Mouse (Mus musculus) thymus, adult 18-20 months (tissue): ENCODE data around the gene Gm17651.

ENCODE experiments used
- DNase-seq, 2 experiments: peaks; one replicate each; pipeline ENCODE4 v3.0.0; 2022; ENCODE audit warnings: mixed read lengths in 2 of 2

The Gm17651 gene

DNA sequence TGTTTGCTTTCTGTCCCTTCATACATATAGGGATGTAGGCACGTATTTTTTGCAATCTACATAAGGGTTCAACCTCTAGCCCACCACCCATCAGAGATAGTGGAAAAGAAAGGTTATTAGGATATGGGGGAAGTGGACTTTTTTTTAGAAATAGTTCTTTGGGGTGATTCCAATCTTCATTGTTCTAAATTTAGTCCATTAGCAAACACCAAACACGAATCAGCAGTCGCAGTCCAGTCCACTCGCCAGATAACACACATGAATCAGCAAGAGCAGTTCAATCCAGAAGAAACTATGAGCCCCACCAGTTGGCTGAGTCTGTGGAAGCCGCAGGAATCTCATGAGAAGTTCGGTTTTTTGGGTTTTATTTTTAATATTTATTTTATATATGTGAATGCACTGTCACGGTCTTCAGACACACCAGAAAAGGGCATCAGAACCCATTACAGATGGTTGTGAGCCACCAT is at the start of gene Gm17651:
Gm17651 (minus strand) TSS at position 51 of the 467 bp plus-strand sequence.
- no peak for DNase-seq

DNA sequence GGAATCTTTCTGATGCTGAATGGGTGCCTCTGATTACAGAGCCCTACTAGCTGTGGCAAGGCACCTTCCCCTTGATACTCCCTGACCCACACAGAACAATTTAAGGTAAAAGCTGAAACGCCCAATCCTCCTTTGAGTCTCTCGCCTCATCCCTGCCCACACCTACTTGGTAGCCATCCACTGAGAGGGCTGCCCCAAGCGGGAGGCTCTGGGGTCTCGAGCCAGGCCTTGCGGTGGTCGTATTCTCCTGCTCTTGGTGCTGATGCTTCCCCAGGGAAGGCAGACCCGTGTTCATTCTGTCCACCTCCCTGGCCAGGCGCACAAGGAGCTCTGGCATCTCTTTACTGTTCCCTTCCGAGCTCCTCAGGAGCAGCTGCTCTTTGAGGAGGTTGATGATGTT is 44.6 kb upstream of the Gm17651 start:
- no peak for DNase-seq

DNA sequence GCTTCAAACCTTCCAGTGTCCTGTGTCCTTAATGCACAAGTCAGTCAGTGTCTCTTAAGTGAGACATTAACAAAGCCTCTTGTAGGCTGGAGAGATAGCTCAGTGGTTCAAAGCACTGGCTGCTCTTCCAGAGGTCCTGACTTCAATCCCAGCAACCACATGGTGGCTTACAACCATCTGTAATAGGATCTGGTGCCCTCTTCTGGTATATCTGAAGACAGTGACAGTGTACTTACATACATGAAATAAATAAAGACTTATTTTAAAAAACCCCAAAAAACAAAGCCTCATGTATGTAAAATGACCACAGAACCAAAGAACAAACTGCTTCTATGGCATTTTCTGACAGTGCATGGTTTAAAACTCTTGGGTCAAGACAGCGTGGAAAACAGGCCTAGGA is 41.4 kb upstream of the Gm17651 start:
- no peak for DNase-seq

DNA sequence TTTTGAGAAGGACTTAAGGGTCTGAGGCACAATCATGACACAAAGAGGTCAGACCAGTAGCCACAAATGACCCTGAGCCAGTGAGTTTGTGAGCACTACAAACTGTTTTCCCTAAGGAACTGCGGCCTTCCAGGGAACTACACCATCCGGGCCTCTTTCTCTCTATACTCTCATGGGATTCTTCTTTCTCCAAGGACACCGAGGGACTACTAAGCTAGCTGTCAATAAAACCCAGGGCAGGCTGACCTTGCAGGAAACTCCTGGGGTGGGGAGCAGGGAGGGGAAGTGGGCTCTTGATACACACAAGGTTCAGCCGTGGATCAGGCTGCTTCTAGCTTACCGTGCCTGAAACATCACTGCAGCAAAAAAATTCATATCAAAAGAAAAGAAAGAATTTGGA is 36.4 kb upstream of the Gm17651 start:
- DNase-seq = no peak

DNA sequence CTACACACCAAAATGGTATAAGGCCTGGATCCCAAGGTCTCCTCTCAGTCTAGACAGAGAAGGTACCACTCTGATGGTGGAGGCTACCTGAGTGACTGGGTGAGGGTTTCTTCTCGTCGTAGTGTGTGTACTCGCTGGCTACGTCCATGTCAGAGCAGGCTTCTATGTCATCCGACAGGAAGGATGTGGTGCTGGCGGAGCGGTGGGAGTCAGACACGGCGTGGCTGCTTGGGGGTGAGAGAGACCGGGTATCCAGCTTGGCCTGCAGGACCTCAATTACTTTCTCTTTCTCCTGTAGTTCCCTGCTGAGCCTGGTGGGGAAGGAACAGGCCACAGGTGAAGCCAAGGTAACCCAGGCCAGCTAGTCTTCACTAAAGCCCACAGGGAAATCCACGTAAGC is 35.6 kb upstream of the Gm17651 start:
- DNase-seq = no peak

DNA sequence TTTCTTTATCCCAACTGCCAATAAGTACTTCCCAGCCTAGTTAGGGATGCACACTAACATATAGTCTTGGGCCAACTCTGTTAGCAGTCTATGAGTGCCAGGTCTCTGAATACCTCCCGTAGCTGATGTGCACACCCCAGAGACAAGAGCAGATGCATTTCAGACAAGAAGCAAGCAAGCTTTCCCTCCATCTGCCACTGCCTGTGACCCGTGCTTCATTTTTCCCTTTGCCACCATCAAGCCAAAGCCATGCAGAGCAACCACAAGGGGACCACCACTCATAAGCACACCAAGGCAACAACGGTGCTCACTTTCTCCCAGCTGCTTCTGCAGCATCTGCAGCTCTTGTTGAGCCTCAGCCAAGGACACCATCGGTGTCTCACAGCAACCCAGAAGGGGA is 32.1 kb upstream of the Gm17651 start:
- no peak for DNase-seq

DNA sequence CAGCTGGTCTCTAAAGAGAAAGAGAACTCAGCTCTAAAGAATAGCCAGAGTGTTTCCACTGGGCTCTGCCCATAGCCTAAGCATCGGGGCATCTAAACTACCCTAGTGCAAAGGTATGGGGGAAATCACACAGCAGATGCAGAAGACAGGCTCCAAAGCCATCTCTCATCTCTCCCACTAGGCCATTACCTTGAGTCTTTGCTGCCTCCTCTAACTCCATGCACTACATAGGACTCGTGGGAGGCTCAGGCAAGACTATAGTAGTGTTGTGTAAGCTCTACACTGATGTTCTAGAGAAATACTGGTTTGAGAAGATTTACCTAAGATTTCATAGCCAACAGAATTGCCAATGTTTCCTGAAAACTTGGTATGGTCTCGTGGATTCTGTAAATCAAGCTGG is 31.0 kb upstream of the Gm17651 start:
- no peak for DNase-seq

DNA sequence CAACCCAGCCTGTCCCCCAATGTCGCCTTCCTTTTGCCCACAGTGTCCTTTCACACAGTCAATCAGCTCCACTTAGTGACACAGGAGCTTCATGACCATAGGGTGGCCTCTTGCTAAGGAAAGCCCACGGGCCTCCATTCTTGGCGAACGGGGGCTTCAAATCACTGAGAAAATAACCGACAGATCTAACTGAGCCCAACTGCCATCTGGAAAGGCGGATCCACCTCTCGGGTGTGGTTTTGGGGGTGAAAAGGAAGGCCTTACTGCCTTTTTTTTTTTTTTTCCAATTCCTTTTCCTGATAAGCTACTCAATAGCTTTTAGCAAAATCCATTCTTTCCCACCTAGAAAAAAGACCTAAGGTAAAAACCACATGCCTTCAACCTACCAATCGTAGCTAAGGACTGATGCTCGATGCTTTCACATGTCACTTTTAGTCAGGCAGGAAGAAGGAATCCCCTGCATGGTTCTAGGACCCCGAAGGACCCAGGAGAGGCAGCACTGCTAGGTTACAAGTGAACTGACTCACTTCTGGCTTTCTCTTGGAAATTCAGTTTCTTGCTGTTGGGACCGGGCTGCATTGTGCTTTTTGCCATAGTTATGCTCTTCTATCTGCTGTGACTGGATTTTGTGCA is 28.1 kb upstream of the Gm17651 start:
- no peak for DNase-seq

DNA sequence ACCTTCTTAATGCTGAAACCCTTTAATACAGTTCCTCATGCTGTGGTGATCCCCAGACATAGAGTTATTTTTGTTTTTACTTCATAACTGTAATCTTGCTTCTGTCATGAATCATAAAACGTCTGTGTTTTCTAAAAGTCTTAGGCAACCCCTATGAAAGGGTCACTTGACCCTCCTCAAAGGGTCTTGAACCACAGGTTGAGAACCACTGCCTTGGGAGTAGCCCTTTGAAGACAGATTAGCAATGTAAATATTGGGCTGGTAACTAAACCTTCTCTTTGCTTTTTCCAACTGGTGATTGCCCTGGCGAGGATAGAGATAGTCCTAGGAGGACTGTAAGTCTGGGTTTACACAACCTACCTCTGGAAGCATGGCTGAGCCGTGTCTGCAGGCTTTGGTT is 26.7 kb upstream of the Gm17651 start:
- DNase-seq = no peak

DNA sequence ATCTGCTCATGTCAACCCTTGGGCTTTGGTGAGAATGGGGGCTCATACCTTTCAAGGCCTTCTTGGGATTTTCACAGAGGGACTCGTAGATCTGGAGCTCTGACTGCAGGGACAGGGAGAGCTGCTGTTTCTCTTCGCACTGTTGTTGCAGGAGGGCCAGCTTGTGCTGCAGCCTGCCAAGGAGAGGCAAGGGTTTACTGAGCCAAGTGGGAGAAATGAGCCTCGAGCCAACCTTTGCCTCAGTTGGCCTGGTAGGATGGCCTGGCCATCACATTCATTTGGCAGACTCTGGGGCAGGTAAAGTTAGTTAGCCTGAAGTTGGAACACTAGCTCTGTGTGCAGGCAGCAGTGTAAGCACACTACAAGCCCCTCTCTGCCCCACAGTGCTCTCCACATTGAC is 24.6 kb upstream of the Gm17651 start:
- no peak for DNase-seq

DNA sequence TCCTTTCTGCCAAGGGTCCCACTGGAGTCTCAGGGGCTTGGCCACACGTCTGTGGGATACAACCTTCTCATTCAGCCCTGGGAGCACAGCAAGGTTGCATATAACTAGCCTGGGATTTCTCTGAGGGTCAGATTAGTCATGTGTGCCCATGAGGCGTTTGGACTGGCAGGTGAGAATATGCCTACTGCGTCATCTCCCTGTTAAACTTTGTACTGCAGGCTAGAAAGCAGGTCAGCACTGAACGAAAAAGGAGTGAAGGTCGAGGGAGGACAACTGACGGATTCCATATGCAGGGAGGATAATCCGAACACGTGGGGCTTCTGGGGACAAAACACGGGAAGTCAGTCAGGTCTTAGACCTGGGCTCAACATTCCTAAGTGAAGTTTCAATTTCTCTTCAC is 22.8 kb upstream of the Gm17651 start:
- DNase-seq = no peak

DNA sequence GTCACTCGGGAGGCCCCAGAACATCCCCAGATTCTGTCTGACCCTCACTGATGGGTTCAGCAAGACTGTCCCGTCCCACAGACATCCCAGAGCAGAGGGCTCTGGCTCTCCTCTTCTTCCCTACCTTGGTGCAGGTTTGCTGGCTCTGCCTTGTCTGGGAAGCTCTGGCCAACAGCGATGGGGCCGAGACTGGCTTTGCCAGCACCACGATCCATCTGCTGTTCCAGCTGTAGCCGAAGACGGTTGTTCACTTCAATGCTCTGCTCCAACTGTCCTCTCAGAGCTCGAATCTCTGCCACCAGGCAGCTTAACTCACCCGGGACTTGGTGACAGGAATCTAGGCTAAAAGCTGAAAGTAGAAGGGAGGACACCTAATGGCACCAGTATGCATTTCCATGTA is 22.4 kb upstream of the Gm17651 start:
- no peak for DNase-seq

DNA sequence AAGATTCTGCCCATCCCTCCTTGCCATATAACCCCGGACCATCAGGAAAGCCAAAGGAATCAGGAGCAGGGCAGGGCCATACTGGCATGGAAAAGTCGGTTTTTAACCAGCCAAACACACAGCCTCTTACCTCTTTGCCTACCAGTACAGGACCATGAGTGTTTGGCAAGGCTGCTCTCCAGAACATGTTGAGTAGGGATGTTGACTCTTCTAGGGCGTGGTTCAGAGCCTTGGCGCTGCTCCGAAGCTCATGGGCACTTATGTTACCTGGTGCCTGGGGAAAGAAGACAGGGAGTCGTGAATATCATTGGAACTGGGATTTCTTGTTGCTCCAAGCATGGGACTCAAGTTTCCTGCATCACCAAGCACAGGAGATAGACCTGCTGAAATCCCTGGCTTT is 19.3 kb upstream of the Gm17651 start:
- DNase-seq = no peak

DNA sequence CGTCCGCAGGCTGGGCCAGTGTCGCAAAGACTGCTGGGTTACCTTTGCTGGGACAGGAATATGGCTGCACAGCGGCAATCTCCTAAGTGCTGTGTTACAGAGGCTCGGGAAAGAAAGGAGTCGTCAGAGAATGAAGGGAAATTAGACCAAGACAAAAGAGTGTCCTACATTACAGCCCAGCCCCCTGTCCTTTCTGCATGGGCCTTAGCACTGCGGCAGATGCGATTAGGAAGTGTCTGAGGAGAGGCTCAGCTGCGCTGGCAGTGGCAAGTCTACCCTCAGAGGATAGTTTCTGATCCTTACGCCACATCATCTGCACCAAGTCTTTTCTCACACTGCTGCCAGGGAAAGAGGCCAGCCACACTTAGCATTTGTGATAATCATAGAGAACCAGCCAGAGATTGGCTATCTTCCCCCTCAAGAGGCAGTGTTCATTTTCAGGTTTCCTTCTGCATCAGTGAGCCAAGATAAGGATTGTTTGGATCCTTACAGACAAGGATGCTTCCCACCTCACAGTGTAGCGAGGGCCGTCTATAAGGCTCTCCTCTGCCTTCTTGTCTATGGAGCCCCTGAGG is 17.0 kb upstream of the Gm17651 start:
- no peak for DNase-seq

DNA sequence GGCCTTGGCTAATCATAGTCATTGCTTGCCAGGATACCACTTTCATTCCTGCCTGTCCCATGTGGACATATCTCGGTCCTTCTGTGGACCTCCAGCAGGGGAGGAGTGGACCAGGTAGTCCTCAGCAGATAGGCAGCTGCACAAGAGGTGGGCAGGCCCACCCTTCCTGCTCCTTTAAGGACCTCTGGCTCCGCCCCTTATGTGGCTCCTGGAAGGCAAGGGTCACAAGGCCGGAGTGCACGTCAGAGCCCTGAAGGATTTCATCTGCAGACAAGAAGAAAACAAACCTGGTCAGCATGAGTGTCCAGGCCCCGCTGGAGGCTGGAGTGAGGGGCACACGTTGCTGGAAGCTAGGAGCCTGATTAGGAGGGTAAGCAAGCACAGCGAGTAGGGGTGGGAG is 16.1 kb upstream of the Gm17651 start:
- DNase-seq = no peak

DNA sequence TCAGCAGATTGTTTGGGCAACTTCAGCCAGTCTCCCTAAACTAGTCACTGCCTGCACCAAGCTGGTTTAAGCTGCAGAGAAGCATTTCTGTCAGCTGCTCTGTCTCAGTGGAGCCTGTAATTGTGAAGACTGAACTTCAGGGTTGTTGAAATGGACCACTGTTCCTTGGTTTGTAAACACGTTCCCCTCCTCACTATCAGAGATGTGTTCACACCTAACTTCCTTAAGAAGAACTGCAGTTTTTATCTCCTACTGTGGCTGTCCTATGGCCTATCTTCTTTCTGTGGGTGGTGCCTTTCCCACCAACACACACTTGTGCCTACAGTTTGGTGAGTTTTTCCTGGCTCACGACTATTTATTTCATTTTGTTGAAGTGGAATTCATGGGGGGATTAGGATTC is 14.8 kb upstream of the Gm17651 start:
- DNase-seq = no peak

DNA sequence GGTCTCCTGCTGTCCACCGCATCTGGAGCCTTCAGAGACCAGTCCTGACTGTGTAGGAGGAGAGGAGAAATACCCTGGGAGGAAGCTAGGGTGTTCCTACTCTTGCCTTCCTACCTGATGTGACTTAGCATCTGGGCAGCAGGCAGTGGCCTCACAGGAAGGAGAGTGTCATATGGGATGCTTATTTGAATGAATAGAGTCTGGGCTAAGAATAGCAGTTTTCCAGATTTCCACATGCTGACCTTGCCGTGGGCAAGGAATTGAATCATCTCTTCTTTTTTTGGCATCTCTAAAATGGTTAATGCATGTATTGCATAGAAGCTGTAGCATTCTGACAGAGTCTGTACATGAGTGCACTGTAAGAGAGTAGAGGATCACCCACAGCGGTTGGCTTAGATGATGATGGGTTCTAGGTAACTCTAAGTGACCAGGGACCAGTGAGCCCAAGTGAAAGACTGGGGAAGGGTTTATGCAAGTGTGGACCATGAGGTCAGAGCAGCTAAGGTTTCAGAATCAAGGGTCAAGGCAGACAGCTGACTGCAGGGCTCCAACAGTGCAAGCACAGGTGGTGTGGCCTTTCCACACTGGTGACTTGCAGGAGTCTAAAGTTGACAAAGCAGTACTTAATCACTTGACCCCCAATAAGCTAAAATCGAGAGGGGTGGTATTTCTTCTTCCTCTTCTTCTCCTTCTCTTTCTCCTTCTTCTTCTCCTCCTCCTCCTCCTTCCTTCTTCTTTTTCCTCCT is 12.1 kb upstream of the Gm17651 start:
- no peak for DNase-seq

DNA sequence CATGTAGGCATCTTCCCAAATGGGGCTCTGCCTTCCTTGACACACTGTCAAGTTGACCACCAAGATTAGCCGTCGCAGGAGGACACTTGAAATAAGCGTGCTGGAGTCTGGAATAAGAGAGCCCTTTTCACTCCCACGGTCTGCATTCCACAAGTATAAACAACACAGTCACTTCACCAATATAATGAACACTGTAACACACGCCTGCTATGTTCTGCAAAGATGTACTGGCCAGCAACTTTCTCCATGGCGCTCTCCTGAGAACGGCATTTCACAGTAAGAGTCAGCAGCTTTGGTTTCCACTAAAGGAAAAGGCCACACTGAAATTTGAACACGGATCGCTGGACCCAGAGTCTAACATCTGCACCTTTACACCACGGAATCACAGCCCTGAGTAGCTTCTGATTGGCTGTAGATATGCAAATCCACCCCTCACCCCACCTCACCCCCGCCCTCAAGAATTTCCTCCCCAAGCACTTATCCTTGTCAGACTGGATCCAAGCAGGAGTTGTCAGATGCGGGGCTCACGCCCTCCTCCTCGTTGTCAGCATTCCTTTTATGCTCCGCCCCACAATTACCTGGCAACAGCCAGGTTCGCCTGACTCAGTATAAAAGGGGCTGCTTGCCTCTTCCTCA is 9.2 kb upstream of the Gm17651 start:
- DNase-seq = no peak

DNA sequence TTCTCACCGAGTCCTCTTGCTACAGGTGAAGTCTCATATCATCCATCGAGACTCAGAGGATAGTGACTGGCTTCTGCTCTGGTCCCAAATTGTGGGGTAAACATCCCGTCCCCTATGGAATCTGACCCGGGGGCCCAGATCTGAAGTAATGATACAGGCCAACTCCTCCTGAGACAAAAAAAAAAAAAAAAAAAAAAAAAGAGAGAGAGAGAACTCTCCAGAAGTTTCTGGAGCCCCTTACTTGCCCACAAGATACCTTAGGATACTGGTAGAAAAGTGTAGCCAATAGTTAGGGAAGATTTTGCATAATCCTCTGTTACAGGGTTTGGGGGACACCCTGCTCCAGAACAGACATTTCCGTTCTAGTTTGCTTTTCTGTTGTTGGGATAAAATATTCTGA is 8.1 kb upstream of the Gm17651 start:
- DNase-seq = no peak

DNA sequence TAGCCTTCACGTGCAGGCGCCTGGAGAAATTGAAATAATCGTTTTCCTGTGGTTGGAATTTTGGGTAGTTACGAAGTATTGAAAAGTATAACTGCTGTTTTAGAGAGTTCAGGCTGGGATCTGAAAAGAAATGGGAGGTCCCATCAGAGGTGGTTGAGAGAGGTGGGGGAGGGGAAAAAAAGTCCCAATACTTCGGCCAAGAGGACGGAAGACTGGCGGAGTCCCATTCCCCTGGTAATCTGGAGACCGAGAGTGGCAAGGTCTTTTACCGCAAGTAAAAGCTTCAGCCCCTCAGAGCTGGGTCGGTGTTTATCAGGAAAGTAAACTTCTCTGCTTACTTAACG is 7.6 kb upstream of the Gm17651 start:
- DNase-seq = no peak

DNA sequence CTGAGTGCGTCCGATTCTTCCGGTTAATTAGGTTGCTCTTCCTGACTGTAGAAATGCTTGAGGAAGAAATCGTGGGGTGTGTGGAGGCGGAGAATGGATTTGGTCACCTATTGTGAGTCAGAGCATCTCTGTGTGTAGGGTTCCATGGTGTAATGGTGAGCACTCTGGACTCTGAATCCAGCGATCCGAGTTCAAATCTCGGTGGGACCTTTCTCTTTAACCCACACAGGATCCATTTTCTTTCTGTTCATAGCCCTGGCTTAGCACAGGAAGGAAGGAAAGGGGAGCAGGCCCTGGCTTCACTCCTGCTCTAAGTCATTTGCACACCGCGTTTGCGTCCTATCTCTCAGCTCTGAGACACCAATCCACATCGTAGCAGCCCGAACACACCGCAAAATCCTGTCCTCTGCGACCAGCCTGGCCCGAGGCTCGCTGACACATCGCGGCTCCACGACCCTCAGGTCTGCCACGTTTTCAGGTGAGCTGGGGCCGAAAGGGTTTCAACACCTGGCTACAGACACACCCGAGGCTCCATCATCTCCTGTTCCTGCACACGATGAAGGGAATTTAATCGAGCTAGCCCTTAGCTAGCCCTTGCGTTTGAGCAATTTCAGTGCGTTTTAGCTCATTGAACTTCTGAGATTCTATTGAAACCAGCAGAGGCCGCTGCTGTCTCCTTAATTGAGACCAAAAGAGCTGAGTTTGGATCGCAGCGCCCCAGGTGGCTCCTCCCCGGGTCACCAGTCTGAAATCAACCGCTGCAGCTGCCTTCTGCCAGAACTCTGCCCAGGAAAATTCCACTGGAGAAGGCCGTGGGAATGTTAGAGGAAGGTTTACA is 7.0 kb upstream of the Gm17651 start:
- peak; percentile 40 to 48 for DNase-seq

DNA sequence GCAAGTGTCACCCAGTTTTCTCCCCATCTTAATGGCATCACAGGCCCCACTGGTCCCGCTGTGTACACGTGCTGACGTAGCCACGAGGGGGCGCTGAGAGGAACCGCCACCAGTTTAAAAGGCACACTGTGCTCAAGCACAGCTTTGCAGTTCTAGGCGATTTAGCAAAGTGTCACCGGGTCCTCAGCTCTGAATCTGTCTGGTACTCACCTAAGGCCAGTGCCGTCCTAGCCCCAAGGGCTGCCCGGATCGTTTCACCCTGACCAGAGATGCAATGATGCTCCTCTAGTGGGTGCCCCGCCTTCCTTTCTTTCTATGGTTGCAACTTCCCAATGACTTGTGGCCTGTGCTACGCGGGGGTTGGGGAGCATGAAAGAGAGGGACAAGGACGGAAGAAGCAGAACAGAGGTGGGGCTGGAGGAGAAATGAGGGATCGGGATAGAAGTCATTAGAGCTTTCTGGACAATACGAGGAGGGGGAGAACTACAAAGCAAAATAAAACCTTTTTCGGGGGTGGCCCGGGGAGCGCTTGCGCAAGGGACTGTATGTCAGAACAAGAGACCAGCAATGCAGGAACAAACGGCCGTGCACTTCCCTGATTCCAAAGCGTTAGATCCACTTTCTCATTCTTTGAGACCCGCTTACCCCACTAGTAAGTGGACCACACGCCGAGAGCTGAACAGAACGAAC is 6.3 kb upstream of the Gm17651 start:
- peak; percentile 72 to 76 for DNase-seq
